Mouse (Mus musculus) ES-E14 (cell line): ENCODE results near the gene Rex1bd. TPM values are rescaled to one million over a fixed set of nuclear protein-coding genes. Genes with fewer than 3 reads are reported as not detected.
"Not testable (repeated sequence)": the region's sequence is repeated elsewhere in the genome, so short reads cannot be mapped to it uniquely, and the experiment has no call there.

Experiments used
- DNase-seq: peaks from one replicate; pipeline ENCODE4 v3.0.0-alpha.2; 2013; ENCODE audit warnings: low read depth, low spot score
- H3K27ac ChIP-seq: 2 replicates; pipeline ENCODE4 v1.5.1; 2012; ENCODE audit warnings: low read depth, mild to moderate bottlenecking, low read length, moderate library complexity, mixed read lengths; ENCODE audit not compliant: poor library complexity, insufficient read depth, severe bottlenecking
- H3K36me3 ChIP-seq: 2 replicates; pipeline ENCODE4 v1.6.1; 2012; ENCODE audit warnings: mild to moderate bottlenecking, low read length, moderate library complexity, mixed read lengths; ENCODE audit not compliant: control insufficient read depth, poor library complexity, insufficient read depth, severe bottlenecking
- H3K4me1 ChIP-seq, 2 experiments: fragments of 150-350 bp in 1 of 2; sonication (generic) in 1 of 2; 2 replicates each; pipeline ENCODE4 v1.6.1; 2012; ENCODE audit warnings: low read length in 2 of 2, mild to moderate bottlenecking in 1 of 2, mixed read lengths in 1 of 2; ENCODE audit not compliant: control insufficient read depth in 2 of 2, insufficient read depth in 2 of 2, poor library complexity in 1 of 2
- H3K4me3 ChIP-seq, 2 experiments: fragments of 150-350 bp in 1 of 2; sonication (generic) in 1 of 2; 2 replicates each; pipeline ENCODE4 v1.5.1; 2012; ENCODE audit warnings: low read length in 2 of 2, low read depth in 1 of 2, mild to moderate bottlenecking in 1 of 2, mixed read lengths in 1 of 2; ENCODE audit not compliant: insufficient read depth in 1 of 2, poor library complexity in 1 of 2, severe bottlenecking in 1 of 2
- H3K9ac ChIP-seq: 2 replicates; pipeline ENCODE4 v1.6.1; 2012; ENCODE audit warnings: low read depth, mild to moderate bottlenecking, low read length, mixed read lengths; ENCODE audit not compliant: poor library complexity, insufficient read depth, severe bottlenecking
- H3K9me3 ChIP-seq: fragments of 150-350 bp; sonication (generic); 2 replicates; pipeline ENCODE4 v1.6.1; 2012; ENCODE audit warnings: low read depth, mild to moderate bottlenecking, low read length; ENCODE audit not compliant: control insufficient read depth, insufficient read depth
- CHD2 ChIP-seq: IDR thresholded peaks from 2 replicates; pipeline ENCODE4 v1.6.1; 2014; ENCODE audit warnings: mild to moderate bottlenecking, low read depth, low read length, inconsistent platforms
- HCFC1 ChIP-seq: IDR thresholded peaks from 2 replicates; pipeline ENCODE4 v1.6.1; 2012; ENCODE audit warnings: low read length, inconsistent platforms, borderline replicate concordance; ENCODE audit not compliant: insufficient read depth
- MAFK ChIP-seq: IDR thresholded peaks from 2 replicates; pipeline ENCODE4 v1.6.1; 2014; ENCODE audit warnings: mild to moderate bottlenecking, low read depth, low read length, inconsistent platforms; ENCODE audit not compliant: insufficient read depth
- ZC3H11A ChIP-seq: IDR thresholded peaks from 2 replicates; pipeline ENCODE4 v1.6.1; 2012; ENCODE audit warnings: low read depth, mild to moderate bottlenecking, inconsistent platforms, low read length, borderline replicate concordance
- ZNF384 ChIP-seq: IDR thresholded peaks from 2 replicates; pipeline ENCODE4 v1.6.1; 2012; ENCODE audit warnings: low read depth, low read length, inconsistent platforms
- in situ Hi-C, 2 experiments: fragments of 600-800 bp; cut with MboI; formaldehyde crosslinking; loops; one replicate each; pipeline ENCODE4 v1.15.1; 2025; ENCODE audit warnings: low sequenced_read_pairs in 2 of 2, inconsistent platforms in 1 of 2; ENCODE audit not compliant: unreplicated experiment in 2 of 2
- total RNA-seq: library from RNA; depleted of rRNA; stranded (reverse); fragments of 300-350 nt; gene quantifications from 2 replicates; pipeline ENCODE4 v1.2.3, GENCODE M21; 2012

Rex1bd gene
- total RNA-seq, 1 experiment, result 130 TPM

DNA sequence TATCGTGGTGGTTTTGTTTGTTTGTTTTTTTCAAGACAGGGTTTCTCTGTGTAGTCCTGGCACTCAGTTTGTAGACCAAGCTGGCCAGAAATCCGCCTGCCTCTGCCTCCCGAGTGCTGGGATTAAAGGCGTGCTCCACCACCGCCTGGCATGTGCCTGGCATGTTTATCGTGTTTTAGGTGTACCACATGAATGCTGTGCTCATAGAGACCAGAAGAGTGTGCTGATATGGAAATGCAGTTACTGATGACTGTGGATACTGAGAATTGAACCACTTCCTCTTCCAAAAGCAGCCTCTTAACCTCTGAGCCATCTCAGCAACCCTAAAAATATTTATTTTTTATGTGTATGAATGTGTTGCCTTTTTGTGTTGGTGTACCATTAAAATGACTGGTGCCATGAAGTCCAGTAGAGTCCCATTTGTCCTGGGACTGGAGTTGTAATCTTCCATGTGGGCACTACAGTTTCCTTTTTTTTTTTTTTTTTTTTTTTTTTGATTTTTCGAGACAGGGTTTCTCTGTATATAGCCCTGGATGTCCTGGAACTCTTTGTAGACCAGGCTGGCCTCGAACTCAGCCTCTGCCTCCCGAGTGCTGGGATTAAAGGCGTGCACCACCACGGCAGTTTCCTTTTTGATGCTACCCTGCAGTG lies 5.8 kb upstream of the Rex1bd start:
- H3K36me3 ChIP-seq, result peaks cover 47% of the 10 kb centered on the region
- no peak overlapping the region for H3K9ac ChIP-seq
- peaks cover 0 to 1% of the 10 kb centered on the region in 2 experiments; a peak in 2 of 4 replicates for H3K4me1 ChIP-seq
- in situ Hi-C loops, result no loop called here
- H3K4me3 ChIP-seq, result no peak overlapping the region
- no peak for TF ChIP-seq CHD2
- TF ChIP-seq MAFK, result no peak
- TF ChIP-seq ZNF384, result peak; percentile 43; the same call in 1 of the 2 replicates
- no peak for TF ChIP-seq HCFC1
- TF ChIP-seq ZC3H11A, result no peak
- no peak for DNase-seq
- no peaks in the 10 kb centered on the region for H3K9me3 ChIP-seq
- H3K27ac ChIP-seq, result no peak overlapping the region

DNA sequence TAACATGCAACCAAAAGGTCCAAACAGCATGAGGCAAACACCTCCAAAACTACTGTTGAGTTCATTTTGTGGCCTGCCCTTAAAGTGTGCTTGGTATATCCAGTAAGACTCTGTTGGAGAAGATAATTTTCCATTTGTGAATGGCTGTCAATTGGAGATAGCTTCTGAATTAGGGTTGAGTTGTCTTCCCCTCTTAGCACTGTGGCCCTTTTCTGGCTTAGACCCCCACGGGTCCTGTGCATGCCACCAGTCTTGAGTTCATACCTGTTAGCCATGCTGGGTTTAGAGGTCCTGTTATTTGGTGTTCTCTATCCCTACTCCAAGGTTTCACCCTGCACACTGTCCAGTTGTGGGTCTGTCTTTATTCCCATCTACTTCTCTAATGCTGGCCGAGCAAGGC lies 5.2 kb upstream of the Rex1bd start:
- Histone ChIP-seq H3K4me3 (peak overlapping the region in 1 of 2 experiments; percentile 90; a peak in 1 of 4 replicates), H3K9ac (peak overlapping the region; percentile 30; the same call in 1 of the 2 replicates), H3K9me3 (no peaks in the 10 kb centered on the region), H3K4me1 (peaks cover 0 to 1% of the 10 kb centered on the region in 2 experiments; a peak in 2 of 4 replicates), H3K36me3 (peaks cover 47% of the 10 kb centered on the region), H3K27ac (no peak overlapping the region; the same call in 1 of the 2 replicates)
- no peak for DNase-seq
- TF ChIP-seq ZNF384, result no peak
- TF ChIP-seq MAFK, result no peak
- no peak for TF ChIP-seq HCFC1
- no peak for TF ChIP-seq CHD2
- TF ChIP-seq ZC3H11A, result no peak
- in situ Hi-C loops, result no loop called here

DNA sequence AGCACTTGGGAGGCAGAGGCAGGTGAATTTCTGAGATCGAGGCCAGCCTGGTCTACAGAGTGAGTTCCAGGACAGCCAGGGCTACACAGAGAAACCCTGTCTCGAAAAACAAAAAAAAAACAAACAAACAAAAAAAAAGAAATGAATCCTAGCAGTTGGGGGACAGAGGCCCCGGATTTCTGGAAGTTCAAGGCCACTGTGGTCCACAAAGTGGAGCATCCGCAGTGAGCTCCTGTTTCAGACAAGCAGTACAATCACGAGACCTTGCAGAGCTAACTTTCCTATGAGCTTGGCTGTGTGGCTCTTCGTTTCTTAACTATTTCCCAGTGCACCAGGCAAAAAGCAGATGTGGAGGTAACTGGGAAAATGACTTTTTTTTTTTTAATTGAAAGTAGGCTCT lies 4.6 kb upstream of the Rex1bd start:
- Histone ChIP-seq H3K27ac (peak overlapping the region; percentile 45; the same call in 1 of the 2 replicates), H3K9ac (peak overlapping the region; percentile 98), H3K36me3 (peaks cover 43% of the 10 kb centered on the region), H3K4me3 (peak overlapping the region; percentile 8 to 90)
- H3K4me1 ChIP-seq, in situ Hi-C loops, H3K9me3 ChIP-seq, DNase-seq: not testable (repeated sequence)
- TF ChIP-seq ZNF384, result peak; percentile 75

DNA sequence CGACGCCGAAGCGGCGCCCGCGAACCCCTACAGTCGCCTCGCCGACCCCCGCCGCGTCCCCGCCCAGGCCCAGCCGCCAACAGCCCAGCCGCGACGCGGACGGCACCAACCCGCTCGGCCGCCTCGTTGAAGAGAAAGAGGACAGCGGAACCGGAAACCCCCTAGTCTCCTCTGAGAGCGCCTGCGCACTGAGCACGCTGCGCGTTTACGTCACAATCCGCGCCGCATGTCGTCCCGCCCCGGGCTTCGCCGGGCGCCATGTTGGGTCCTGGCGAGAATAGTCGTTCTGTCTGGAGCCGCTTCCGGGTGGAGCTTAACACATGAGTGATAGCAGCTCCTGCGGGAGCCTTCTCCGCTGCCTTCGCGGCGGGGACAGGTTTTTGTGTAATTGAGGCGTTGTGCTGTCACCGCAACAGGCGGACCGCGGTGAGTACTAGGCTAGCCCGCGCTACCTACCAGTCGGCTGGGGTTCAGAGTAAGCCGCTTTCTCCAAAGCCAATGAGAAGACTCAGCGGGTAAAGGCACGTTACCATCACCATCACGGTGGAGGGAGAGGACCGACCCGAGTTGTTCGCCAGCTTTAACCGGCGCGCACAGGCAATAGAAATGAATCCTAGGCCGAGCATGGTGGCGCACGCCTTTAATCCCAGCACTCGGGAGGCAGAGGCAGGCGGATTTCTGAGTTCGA lies 3.8 kb upstream of the Rex1bd start, which contains the start of gene Uba52:
Gene Uba52 (minus strand): TSS at position 574 of the 688 bp plus-strand sequence.
- peak; percentile 89 for DNase-seq
- H3K9me3 ChIP-seq, result no peaks in the 10 kb centered on the region
- no peak for TF ChIP-seq CHD2
- TF ChIP-seq HCFC1, result peak; percentile 79
- TF ChIP-seq ZC3H11A, result no peak
- peaks cover 39% of the 10 kb centered on the region for H3K36me3 ChIP-seq
- peak within 1 kb of the TSS; percentile 98 for H3K9ac ChIP-seq
- peaks cover 0 to 1% of the 10 kb centered on the region in 2 experiments; a peak in 2 of 4 replicates for H3K4me1 ChIP-seq
- in situ Hi-C loops, result no loop called here
- peak within 1 kb of the TSS; percentile 91 for H3K27ac ChIP-seq
- peak within 1 kb of the TSS; percentile 90 to 96 for H3K4me3 ChIP-seq
